Mouse (Mus musculus): ENCODE measurements around the gene Ccnl2.
A peak's percentile ranks its signal among the peaks of the same experiment; 100 is the strongest.
"Not testable (repeated sequence)": the region's sequence is repeated elsewhere in the genome, so short reads cannot be mapped to it uniquely, and the experiment has no call there.

The Ccnl2 gene

GRCm38 (mm10) chr4:155811929-155812664, at the start of gene Ccnl2:
Ccnl2 (plus strand) TSS chr4:155812489.
- DNase-seq (ENCODE audit: low spot score in 2 of 2) = peak; percentile 92 to 93

DNA sequence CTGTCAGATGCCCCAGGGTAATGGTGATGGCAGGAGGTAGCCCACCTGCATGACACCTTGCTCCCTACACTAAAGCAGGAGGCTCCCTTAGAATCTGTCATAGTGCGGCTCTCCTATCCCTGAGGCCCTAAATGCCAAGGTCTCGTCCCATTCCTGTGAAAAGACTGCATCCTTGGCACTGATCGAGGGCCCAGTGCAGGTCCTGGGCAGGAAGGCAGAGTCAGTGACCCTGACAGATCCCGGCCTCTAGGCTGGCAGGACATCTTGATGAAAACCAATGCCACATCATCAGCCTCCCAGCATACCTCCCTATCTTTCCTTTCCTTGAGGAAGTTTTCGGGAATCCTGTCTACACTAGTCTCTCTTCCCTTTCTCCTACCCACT, 42.8 kb upstream of the Ccnl2 start:
- DNase-seq (ENCODE audit: low spot score in 2 of 2) = no peak

DNA sequence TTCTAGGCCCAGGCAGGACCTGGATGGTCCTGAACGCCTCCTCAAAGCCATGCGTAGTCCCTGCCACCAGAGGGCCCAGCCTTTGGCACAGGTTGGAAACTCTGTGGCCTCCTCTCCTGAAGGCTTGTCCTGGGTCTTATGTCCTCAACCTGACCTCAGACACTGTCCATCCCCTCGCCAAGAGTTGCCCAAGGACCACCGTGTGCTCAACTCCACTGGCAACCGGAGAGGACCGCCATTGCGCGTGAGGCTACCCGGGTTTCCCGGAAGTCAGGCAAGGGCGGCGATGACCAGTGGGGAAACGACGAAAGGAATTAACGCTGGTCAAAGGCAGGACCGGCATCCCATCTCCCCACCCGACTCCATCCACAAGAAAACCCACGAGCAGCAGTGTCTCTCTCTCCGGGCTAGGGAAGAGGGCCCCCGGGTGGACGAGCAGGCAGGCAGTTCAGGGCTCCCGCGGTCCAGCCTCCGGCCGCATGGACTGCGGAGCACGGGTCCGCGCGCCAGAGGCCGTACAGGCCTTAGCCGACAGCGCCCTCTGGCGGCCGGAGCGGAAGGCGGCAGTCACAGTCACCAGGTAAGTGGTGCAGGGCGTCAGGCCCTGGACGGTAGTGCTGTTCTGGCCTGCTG, 42.3 kb upstream of the Ccnl2 start:
- peak; percentile 85 for DNase-seq (ENCODE audit: low spot score in 2 of 2)

- DNase-seq (ENCODE audit: low spot score in 2 of 2) = no peak
Measured at GRCm38 (mm10) chr4:155770626-155771025, 41.7 kb upstream of the Ccnl2 start.

GRCm38 (mm10) chr4:155771706-155772105, 40.6 kb upstream of the Ccnl2 start:
- DNase-seq (ENCODE audit: low spot score in 2 of 2) = no peak

DNA sequence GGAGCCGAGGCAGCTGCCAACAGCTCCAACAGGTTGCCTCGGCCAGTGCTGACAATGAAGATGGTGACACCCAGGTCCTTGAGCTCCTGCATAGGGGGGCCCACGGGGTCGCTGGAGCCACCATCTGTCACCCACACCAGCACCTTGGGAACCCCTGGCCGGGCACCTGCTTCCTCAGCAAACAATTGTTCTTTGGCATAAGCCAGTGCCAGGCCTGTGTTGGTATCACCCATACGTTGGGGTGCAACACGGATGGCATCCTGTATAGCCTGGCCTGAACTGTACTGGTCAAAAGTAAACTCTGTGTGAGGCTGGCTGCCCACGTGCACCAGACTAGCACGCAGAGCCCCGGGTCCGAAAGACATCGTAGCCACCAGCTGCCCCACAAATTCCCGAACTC, 39.5 kb upstream of the Ccnl2 start:
- DNase-seq (ENCODE audit: low spot score in 2 of 2) = no peak

DNA sequence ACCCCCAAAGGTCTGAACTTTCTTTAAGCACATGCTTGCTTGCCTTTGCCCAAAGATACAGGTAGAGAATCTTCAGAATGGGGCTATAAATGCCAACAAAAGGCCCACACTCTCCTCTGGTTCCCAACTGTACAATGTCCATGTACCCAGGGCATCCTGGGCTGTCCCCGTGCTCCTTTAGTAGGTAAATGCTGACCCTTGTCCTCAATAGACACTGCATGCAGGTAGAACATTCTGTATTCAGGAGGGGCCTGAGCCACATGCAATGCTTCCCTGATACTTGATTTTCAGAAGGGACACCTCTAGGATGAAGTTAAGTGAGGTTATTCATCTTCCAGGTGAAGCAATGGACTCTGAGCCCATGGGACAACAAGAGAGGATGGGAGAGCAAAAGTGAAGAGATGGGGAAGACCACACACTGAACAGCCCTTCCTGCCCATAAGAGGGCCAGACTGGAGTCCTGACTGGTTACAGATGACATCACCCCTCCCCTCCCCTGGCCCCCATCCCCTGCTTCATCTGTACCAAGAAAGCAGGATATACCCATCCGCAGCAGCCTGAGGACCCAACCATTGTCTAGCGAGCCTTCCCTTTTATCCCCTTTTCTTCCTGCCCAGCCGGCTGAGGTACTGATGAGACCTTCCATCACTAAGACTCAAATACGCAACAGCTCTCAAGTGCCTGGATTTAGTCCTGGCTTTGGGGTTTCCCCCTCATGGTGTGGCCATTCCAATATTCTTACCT, 38.8 kb upstream of the Ccnl2 start:
- DNase-seq (ENCODE audit: low spot score in 2 of 2) = no peak

GRCm38 (mm10) chr4:155774280-155774754, 38.0 kb upstream of the Ccnl2 start, which contains the start of gene Vwa1:
Vwa1 (minus strand) TSS chr4:155774698.
- DNase-seq (ENCODE audit: low spot score in 2 of 2) = peak; percentile 75 to 83

- peak in 1 of 2 experiments; percentile 29 for DNase-seq (ENCODE audit: low spot score in 2 of 2)
Measured at GRCm38 (mm10) chr4:155774971-155775740, 37.1 kb upstream of the Ccnl2 start.

GRCm38 (mm10) chr4:155775855-155776254, 36.4 kb upstream of the Ccnl2 start:
- DNase-seq (ENCODE audit: low spot score in 2 of 2) = no peak

DNA sequence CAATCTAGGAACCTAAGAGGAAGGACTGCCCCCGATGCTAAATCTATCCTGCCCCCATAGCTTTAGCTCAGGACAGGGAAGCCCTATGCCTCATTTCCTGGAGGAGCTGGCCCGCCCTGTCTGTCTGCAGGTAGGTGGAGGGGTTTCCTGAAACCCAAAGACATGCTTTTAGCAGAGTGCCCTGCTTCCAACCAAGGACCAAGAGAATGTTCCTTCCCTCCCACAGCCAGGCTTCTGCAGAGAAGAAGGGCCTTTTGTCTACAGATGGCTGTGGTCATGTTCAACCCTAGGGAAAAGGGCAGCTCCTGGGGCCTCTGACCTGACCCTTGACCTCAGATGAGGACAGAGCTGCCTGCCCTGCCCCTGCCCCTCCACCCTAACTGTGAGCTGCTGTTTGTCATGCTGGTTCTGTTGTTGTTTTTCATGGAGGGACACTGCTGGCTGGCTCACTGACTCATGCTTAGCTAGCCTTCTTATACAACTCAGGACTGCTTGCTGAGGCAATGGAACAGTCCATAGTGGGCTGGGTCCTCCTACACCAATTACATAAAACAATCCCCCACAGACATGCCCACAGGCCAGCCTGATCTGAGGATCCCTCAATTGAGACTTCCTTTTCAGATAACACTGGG, 35.5 kb upstream of the Ccnl2 start:
- no peak for DNase-seq (ENCODE audit: low spot score in 2 of 2)

DNA sequence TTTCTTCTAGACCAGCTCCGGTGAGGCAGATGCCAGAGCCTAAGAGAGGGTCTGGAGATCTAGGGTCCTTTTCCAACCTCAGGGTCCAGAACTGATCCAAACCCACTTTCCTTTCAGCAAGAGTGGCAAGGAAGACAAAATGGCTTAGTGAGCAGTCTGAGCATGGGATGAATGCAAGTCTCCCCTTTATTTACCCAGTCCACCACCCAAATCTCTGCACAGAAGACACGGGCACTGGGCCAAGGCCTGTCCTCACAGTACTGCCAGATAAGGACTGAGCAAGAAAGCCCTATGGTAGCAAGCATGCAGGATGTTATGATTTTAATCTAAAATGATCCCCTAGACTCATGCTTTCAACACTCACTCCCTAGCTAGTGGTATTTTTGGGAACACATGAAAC, 34.5 kb upstream of the Ccnl2 start:
- DNase-seq (ENCODE audit: low spot score in 2 of 2) = no peak

DNA sequence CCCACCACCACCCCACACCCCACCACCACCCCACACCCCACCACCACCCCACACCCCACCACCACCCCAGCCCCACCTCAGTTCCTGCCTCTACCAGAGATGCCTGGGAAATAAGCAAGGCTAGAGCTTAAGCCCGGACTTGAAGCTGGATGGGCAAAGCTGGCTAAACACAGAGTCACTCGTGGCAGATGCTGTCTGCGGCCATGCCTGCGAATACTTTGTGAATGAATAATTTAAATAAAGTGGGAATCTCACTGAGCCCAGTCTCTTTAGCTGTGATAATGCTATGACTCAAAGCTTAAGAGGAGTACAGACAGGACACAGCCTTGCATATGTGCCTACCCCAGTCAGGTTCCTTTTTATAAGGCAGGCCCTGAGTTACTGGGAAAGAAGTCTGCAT, 32.8 kb upstream of the Ccnl2 start:
- no peak for DNase-seq (ENCODE audit: low spot score in 2 of 2)

DNA sequence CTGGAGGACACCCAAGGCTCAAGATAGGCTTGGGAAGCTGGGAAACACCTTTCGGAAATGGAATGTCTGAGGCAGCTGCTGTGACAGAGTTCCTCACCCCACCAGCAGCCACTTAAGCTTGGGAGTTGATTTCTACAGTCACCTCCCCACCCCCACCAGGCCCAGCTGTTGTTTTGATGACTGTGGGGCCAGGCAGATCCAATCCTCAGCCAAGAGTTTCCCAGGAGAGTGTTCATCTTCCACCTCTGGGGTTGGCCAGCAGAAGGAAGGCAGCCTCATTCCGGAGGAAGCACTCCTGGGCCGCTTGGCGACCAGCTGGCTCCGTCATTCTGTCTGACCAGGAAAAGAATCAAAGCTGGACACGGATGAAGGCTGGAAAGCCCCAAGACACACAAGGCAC, 31.4 kb upstream of the Ccnl2 start:
- no peak for DNase-seq (ENCODE audit: low spot score in 2 of 2)

- no peak for DNase-seq (ENCODE audit: low spot score in 2 of 2)
Measured at GRCm38 (mm10) chr4:155783486-155784080, 28.7 kb upstream of the Ccnl2 start.

DNA sequence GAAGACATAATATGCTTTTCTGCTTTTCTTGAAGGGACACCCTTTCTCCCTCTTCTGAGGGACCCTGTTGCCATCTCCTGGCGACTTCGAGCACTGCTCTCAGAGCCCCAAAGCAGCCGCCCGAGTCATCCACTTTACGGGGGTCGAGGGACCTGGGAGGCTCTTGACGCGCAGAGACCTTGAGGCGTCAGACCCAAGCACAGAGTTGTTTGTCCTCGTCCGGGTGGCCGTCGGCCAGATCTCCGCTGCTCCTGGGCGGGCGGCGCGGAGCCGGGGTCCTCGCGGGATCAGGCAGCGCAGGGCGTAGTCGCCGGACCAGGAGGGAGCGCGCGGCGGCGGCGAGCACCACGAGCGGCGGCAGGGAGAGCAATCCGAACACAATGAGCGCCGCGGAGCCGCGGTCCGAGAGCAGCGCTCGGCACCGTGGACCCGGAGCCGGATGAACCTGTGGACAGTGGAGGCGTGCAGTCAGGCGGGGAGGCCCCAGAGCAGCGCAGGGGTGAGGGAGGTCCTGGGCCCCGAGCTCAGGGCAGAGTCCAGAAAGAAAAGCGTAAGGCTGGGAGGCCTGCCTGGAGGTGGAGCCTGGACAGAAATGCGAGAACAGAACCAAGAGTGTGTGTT, 28.1 kb upstream of the Ccnl2 start:
- peak; percentile 40 to 59 for DNase-seq (ENCODE audit: low spot score in 2 of 2)

DNA sequence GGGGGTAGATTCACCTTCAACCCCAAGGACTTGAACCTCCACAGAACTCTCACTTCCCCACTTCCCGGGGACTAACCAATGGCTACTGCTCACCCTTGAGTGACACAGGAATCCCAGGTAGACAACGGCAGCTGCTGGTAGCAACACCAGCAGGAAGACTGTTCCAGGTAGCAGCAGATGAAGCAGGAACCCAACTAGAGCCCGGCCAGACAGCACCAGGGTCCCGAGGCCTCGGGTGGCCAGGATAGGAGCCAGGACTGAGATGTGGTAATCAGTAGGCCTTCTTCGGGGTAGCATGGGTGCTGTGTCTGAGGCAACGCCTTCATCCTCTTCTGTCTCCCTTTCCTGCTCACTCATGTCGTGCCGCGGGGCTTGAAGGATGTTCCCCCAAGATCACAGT, 27.0 kb upstream of the Ccnl2 start:
- DNase-seq (ENCODE audit: low spot score in 2 of 2) = no peak

GRCm38 (mm10) chr4:155785819-155786218, 26.5 kb upstream of the Ccnl2 start, which contains the start of gene Tmem88b:
Tmem88b (minus strand) TSS chr4:155785874.
- DNase-seq (ENCODE audit: low spot score in 2 of 2) = no peak

DNA sequence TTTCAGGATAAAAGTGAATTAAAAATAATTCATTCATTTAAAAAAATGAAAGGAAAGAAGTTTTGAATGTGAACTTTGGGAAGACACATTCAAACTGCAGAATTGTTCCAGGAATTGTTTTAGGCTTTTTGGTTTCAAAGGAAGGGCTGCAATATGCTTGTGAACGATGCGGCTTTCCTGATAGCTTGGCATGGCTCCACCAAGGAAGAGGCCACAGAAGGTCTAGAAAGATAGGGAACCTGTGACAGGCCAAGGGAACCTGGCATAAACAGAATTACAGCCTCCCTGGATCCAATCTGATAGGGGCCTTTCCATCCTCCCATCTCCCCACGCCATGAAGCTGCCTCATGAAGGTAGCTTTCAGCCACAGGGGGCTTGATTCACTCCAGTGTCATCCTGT, 24.0 kb upstream of the Ccnl2 start:
- DNase-seq (ENCODE audit: low spot score in 2 of 2) = no peak

GRCm38 (mm10) chr4:155788833-155789232, 23.5 kb upstream of the Ccnl2 start:
- not testable (repeated sequence) for DNase-seq (ENCODE audit: low spot score in 2 of 2)

Measured in natural killer cell, adult 2 months (primary cell).